Mouse (Mus musculus) forebrain, embryonic 15.5 days (tissue): Measurements from ENCODE around the gene Cdc27. TPM values are rescaled to one million over a fixed set of nuclear protein-coding genes. Genes with fewer than 3 reads are reported as not detected.

Experiments
- ATAC-seq: fragments of 200-750 bp; cut with Nextera tagmentation; replicated peaks from 2 replicates; pipeline ENCODE4 v1.8.0; 2017; ENCODE audit warnings: mild to moderate bottlenecking, moderate TSS enrichment, moderate library complexity
- H3K27ac ChIP-seq: fragments of 300-500 bp; sonication (generic); replicated peaks from 2 replicates; pipeline ENCODE4 v1.5.1; 2015; ENCODE audit warnings: mild to moderate bottlenecking, inconsistent platforms
- H3K27me3 ChIP-seq: fragments of 300-500 bp; sonication (generic); 2 replicates; pipeline ENCODE4 v1.6.1; 2015; ENCODE audit warnings: inconsistent platforms
- H3K36me3 ChIP-seq: fragments of 300-500 bp; sonication (generic); 2 replicates; pipeline ENCODE4 v1.6.1; 2015; ENCODE audit warnings: mild to moderate bottlenecking, inconsistent platforms
- H3K4me1 ChIP-seq: fragments of 300-500 bp; sonication (generic); 2 replicates; pipeline ENCODE4 v1.6.1; 2015; ENCODE audit warnings: inconsistent platforms
- H3K4me2 ChIP-seq: fragments of 300-500 bp; sonication (generic); replicated peaks from 2 replicates; pipeline ENCODE4 v1.6.1; 2015; ENCODE audit warnings: mild to moderate bottlenecking, inconsistent platforms
- H3K4me3 ChIP-seq: fragments of 300-500 bp; sonication (generic); 2 replicates; pipeline ENCODE4 v1.5.1; 2015; ENCODE audit warnings: mild to moderate bottlenecking, inconsistent platforms
- H3K9ac ChIP-seq: fragments of 300-500 bp; sonication (generic); replicated peaks from 2 replicates; pipeline ENCODE4 v1.6.1; 2015; ENCODE audit warnings: mild to moderate bottlenecking, inconsistent platforms
- H3K9me3 ChIP-seq: fragments of 300-500 bp; sonication (generic); 2 replicates; pipeline ENCODE4 v1.6.1; 2016; ENCODE audit warnings: inconsistent platforms
- WGBS: fragments of 180-500 bp; shearing (Covaris S2); methylation state at CpG from one replicate; pipeline ENCODE4 v1.1.7; 2015; ENCODE audit warnings: mixed read lengths; 5-methylcytosine and 5-hydroxymethylcytosine counted together
- polyA plus RNA-seq: library from polyadenylated mRNA; unstranded; fragments of >200 nt; fragmentation: Nextera tagmentation; extraction: Ambion mirVana; gene quantifications from 2 replicates; pipeline ENCODE4 v1.2.1, GENCODE M21; 2015

Gene Cdc27
- polyA plus RNA-seq, 1 experiment from 2014 or later: 37.6 TPM

DNA sequence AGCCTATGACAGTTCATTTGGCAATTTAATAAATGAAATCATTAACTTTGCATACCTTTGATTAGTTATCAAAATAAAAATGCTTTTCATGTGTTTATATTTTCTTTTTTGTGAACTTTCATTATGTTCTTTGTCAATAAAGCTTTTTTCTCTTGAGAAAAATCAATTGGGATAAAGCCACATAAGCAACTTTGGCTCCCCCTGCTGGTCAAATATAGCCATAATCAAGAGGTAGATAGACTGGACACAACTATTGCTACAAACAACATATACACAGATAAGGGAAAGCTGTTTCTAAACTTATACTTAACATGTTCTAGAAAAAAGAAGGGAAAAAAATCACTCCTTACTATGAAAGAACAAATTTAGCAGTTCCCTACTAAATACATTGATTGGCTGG is 88.9 kb downstream of the Cdc27 start:
- H3K4me3 ChIP-seq: no peak overlapping the region
- ATAC-seq: no peak

DNA sequence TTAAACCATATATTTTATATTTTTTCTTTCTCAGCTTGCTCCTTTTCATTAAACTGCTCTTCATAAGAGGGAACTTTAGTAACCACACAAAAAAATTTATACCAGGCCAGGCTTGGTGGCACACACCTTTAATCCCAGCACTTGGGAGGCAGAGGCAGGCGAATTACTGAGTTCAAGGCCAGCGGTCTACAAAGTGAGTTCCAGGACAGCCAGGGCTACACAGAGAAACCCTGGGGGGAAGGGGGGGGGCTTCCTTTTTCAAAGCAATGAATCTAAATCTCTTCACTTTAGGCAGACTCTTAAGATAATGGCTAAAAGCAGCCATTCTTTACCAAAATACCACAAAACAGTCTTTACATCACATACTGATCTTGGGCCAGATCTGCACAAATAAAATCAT is 90.7 kb downstream of the Cdc27 start:
- Histone ChIP-seq H3K27me3 (no peaks in the 10 kb centered on the region), H3K36me3 (0 out of 2 replicates have a peak, but pooled peaks cover 6% of the 10 kb centered on the region), H3K4me1 (0 out of 2 replicates have a peak, but pooled peaks cover 3% of the 10 kb centered on the region), H3K9me3 (no peaks in the 10 kb centered on the region), H3K4me2 (no peak overlapping the region), H3K27ac (no peak overlapping the region), H3K4me3 (no peak overlapping the region), H3K9ac (no peak overlapping the region)
- WGBS: 92% methylated on average over 2 of the region's 2 CpGs
- ATAC-seq: no peak

More for the DNA sequence above, 88.9 kb downstream of the Cdc27 start:
- no peak overlapping the region for H3K9ac ChIP-seq
- H3K4me1 ChIP-seq: peaks cover 9% of the 10 kb centered on the region
- 0 out of 2 replicates have a peak, but pooled peaks cover 6% of the 10 kb centered on the region for H3K36me3 ChIP-seq
- H3K9me3 ChIP-seq: no peaks in the 10 kb centered on the region
- H3K27ac ChIP-seq: no peak overlapping the region
- no peaks in the 10 kb centered on the region for H3K27me3 ChIP-seq
- H3K4me2 ChIP-seq: no peak overlapping the region

DNA sequence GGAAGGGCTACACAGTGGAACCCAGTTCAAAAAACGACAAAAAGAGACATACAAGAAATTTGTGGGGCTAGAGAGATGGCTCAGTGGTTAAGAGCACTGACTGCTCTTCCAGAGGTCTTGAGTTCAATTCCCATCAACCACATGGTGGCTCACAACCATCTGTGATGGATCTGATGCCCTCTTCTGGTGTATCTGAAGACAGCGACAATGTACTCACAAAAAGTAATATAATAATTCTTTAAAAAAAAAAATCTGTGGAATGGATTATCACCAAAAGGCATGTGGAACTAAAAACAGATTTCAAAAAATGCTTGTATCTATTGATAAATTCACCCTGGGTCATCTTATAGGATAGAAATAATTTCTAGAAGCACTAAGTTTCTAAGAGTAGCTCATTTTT is 91.9 kb downstream of the Cdc27 start:
- Histone ChIP-seq H3K9ac (no peak overlapping the region), H3K4me1 (0 out of 2 replicates have a peak, but pooled peaks cover 3% of the 10 kb centered on the region), H3K9me3 (no peaks in the 10 kb centered on the region), H3K27me3 (no peaks in the 10 kb centered on the region), H3K27ac (no peak overlapping the region), H3K4me2 (no peak overlapping the region), H3K36me3 (0 out of 2 replicates have a peak, but pooled peaks cover 2% of the 10 kb centered on the region), H3K4me3 (no peak overlapping the region)
- no peak for ATAC-seq
- WGBS: 79% methylated on average over 2 of the region's 2 CpGs

Other genes starting within 250 kb of the Cdc27 start
- gene Kansl1, start 81.8 kb downstream of the Cdc27 start, polyA plus RNA-seq: 30.3 and 30.6 TPM in 2 replicates
- 2.1 and 2.9 TPM in 2 replicates for gene Myl4, start within 50 bp of the Cdc27 start, polyA plus RNA-seq
- gene Itgb3, start 57.4 kb upstream of the Cdc27 start, polyA plus RNA-seq: 0.60 and 0.61 TPM in 2 replicates
- gene Gm11639, start 135.1 kb upstream of the Cdc27 start, polyA plus RNA-seq: 0.01 and 0.18 TPM in 2 replicates